Mouse (Mus musculus): ENCODE data around the gene Cd180.
A peak's percentile ranks its signal among the peaks of the same experiment; 100 is the strongest.
"Not testable (repeated sequence)": the region's sequence is repeated elsewhere in the genome, so short reads cannot be mapped to it uniquely, and the experiment has no call there.

Gene Cd180

DNA sequence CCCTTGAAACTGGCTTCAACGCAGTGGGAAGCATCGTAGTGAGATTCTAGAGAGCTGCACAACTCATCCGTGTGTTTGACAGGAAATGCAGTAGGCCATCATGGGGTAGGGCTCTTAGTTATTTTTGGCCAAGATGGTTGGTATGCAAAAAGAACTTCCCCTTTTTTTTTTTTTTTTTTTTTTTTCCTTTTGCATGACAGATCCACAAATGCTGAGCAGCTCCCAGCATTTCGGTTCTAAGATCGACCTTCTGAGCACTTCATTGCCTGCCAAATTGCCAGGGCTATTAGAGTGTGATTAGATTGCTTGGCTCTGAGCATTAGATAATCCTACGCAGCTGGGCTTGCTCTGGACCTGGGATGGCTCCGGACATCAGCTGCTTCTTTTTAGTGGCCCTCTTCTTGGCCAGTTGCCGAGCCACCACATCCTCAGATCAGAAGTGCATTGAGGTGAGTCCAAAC lies at the start of gene Cd180:
Gene Cd180 (plus strand): TSS at position 218 of the 461 bp plus-strand sequence.
- peak; percentile 91 for DNase-seq (ENCODE audit: low read depth, low spot score)

DNA sequence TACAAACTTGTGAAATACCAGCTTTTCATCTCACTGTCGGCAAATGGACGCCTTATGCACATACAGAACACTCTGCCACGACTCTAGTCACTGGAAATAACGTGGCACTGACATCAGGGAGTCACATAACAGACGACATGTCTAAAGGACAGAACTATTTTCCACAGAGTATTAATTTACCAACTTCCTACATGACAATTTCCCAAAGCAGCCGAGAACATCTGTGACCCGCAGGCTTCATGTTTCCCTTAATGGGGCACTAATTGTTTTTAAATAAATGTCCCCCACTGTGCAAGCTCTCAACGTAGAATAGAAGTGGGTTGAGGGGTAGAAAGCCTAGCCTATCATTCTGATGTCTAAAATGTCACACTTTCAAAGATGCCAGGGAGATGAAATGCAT lies 49.0 kb upstream of the Cd180 start:
- DNase-seq (ENCODE audit: low read depth, low spot score) = no peak

DNA sequence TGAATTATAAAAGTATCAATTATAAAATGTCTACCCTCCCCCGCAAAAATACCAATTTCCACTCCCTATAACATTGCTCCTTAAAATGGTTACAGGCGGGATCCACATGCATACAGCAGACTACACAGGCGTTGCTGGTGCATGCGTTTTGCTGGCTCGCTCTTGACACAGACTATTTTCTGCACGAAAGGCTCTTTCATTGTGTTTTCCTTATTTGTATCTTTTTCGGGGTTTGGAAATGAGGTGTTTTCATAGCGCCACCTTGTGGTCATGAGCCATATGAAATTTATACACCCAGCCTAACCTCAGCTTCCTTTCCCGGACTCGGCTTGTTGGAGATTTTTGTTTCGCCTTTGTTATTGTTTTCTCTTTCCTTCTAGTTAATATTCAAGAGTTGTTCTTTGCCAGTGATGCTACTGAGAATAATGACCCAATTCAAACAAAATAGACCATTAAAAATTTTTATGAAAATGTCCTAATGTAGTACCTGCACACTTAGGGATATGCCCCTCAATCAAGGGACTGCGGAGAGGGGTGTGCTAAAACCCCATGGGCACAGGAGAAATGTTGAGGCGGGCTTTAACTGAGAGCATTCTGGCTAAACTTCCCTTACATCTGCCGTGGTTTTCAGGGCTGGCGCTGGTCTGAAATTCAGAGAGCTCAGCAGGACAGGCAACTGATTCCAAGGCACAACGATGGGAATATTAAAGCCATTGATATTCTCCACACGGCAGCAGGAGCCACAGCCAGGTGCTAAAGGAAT lies 48.4 kb upstream of the Cd180 start:
- peak; percentile 71 for DNase-seq (ENCODE audit: low read depth, low spot score)

DNA sequence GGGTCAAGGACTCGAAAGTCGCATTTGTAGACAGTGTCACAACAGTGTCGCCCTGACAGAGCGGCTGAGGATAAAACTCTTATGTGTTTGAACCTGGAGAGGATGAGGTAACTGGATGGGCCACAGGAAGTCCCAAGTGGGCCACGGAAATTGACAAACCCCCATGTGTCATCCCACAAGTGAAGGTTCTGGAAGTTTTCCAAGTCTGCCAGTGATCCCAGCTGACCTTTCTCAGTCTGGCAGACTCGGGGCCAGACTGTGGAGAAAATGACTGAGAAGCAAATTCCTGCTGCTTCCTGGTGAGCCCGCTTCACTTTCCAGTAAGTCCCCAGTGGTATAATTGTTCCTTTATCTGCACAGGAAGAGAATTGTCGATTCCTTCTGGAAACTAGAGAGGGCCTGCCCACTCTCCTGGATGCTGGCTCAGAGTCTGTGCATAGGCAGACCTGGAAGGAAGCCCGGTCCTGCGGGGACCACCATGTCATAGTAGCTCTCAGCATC lies 47.0 kb upstream of the Cd180 start:
- DNase-seq (ENCODE audit: low read depth, low spot score) = no peak

DNA sequence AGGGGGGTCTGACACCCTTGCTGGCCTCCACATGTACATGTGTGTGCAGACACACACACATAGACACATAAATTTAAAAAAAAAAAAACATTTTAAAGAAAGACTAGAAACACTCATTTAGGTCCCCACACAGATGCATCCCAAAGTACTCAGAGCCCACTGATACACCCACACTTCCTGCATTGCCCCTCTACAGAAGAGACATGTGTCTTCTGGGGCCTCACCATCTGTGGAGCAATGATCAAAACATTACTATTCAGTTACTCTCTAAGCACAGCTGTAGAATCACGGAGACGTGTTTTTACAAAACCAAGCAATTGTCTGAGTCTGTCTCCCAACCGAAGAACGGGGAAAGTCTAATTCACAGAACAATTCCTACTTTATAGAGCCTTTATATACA lies 45.8 kb upstream of the Cd180 start:
- no peak for DNase-seq (ENCODE audit: low read depth, low spot score)

DNA sequence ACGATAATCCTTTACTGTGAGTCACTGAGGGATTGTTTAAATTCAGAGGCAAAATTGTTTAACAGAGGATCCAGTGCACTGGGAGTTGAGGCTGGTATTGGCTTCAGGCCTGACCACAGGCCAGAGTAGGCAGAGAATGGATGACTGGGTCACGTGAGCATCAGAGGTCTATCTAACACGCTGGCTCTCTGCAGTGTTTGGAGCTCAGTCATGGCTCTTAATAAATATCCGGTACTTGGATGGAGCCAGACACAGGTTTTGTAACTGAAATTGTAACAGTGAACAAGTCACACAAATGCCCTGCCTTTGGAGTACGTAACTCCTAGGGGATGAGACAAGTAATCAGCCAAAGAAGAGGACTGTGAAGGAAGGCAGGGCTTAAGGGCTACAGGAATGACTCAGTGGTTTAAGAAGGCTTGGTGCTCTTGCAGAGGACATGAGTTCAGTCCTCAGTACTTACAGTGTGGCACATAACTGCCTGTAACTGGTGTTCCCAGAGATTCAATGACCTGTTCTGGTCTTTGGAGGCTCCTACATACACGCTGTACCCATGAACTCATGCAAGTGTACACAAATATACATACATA lies 41.0 kb upstream of the Cd180 start:
- no peak for DNase-seq (ENCODE audit: low read depth, low spot score)

DNA sequence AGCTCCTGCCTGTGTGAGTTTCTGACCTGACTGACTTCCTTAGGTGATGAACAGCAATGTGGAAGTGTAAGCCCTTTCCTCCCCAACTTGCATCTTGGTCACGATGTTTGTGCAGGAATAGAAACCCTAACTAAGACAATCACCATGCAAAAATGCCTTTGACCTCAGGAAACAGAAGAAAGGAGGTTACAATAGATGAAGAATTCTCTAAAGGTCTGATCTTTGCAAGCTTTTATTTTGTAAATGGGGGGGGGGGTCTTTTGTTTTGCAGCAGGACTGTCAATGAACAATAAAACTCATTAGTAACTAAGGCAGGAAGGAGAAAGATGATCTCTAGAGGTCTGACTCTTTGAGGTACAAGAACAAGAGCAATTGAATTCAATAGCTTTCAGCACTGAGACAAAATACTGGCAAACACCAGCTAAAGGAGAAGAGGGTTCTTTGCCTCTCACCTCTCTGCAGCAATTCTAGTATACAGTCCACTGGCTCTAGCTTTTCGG lies 38.2 kb upstream of the Cd180 start:
- DNase-seq (ENCODE audit: low read depth, low spot score) = no peak

DNA sequence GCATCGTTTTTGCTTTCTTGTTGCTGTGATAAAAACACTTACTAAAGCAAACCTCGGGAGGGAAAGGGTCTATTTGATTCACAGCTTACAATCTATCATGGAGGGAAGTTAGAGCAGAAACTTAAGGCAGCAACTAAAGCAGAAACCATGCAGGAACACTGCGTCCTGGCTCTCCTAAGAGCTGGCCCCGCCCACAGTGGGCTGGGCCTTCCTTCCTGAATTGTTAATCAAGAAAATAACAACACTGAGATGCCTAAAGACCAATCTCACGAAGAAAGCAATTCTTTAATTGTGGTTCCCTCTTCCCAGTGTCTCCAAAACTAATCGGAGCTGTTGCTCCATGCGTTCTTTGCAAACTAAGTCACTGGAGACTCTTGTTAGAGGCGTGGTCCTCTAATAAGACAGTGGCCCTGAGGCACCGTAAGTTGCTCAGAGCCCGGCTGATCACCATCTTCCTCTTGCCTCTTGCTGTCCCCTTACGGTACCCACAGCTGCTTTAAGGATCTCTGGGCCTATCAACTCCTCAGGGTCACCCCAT lies 37.1 kb upstream of the Cd180 start:
- no peak for DNase-seq (ENCODE audit: low read depth, low spot score)

DNA sequence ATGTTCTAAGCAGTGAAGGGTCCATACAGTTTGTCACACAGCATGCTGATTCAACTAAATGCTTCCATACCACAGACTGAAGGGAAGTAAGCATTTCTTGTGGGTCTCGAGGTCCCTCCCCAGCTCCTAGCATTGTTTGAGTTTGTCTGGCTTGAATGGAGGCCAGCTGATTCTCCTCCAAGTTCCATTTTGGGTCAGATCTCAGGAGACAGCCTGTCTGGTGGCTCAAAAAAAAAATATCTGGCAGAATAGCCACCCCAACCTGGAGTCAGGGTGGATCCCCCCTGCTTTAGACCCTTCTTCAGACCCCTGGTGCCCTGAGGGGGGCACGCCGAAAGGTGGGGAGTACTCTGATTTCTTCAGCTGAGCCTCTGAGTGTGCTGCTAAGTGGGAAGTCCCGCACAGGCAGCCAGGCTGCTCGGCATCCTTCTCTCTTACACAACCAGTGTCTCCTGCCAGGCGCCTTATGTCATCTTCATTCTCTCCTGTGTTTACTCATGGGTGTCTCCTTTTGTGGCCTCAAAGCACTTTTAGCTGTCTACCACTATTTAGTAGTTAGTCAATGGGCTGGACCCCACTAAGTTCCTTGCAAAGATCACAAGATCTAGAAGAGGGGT lies 35.0 kb upstream of the Cd180 start:
- no peak for DNase-seq (ENCODE audit: low read depth, low spot score)

DNA sequence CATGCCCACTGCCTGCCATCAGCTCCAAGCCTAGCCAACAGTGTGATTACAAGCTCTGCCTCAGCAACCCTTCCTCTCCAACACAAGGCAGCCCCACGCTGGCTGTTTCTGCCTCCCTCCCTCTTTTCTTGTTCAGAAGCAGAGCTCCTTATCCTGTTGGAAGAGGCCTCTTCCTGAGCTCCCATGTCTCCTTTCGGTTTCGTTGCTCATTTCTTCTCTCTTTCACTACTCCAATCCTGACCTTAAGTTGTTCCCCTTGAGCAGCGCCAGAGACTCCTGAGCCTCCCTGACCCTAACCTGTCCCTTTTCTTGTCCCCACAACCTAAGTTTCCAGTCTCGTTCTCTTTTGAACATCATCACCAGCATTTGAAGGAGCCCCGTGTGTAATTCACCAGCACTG lies 29.3 kb upstream of the Cd180 start:
- peak; percentile 75 for DNase-seq (ENCODE audit: low read depth, low spot score)

DNA sequence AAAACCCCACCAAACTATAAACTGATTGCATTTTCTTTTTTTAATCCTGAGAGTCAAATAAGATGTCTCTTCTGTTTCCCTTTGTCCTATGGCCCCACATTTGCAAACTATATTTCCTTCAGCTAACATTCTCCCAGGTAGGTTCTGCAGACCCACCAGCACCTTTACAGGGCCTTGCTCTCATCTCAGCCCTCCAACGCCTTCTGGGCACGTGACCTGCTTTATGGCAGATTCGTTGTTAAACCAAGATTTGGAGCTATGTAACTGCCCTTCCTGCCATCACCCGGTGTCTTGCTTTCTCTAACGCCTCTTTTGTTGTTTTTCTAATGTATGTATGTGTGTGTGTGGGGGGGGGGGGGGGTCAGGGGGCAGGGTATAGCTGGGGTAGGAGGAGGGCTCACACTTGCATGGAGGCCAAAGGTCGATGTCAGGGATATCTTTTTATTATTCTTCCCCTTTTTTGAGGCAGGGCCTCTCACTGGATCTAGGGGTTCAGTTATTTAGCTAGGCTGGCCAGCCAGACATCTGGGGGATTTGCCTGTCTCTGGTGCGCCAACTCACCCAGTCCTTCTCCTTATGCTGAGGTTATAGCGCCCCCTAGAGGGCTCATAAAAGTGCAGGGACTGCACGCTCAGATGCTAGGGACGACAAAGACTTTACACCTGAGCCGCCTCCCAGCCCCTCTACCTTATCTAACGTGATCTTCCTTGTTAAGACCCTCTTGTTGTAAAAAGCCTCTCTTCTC lies 28.3 kb upstream of the Cd180 start:
- DNase-seq (ENCODE audit: low read depth, low spot score) = peak; percentile 88

DNA sequence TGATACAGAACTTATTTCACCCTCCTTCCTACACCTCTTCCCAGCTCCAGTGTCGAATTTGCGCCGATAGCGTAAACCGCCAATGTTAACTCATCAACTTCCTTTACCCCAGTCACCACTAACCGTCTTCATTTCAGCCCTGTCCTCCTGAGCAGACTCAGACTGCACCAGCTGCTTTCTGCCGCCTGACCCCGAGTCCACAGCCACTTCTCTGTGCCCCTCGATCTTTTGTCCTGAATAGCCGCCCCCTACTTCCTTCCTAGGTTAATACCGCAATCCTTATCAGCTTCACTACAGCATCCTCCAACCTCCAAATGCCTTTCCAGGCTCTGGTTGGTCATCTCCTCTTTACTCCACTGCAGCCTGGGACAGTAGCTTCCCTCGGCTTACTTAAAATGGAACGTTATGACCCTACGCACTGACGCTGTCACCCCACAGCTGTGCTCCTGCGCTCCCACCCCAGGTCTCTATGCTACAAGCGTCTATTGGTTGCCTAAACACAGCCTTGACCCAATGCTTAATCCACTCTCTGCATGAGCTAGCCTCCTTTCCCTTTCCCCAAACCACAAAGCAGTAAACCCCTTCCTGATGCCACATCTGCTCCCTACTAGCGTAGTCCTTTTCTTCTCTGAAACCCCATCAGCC lies 27.6 kb upstream of the Cd180 start:
- no peak for DNase-seq (ENCODE audit: low read depth, low spot score)

DNA sequence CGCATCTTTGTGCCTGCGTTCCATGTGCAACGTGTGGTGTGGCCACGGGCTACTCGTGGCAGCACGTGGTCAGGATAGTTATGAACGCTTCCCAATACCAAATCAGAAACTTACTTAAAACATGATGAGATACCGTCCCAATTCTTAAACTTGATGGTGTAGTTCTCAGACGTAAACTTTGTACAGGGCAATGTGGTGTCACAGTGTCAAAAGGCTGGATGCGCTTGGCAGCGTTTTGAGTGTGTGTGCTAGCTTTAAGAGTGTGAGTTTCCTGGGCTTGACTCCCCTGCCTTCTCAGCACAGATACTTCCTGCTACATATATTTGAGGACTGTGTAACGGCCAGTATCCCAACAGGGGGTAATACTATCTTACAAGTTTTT lies 27.1 kb upstream of the Cd180 start:
- DNase-seq (ENCODE audit: low read depth, low spot score) = peak; percentile 50

DNA sequence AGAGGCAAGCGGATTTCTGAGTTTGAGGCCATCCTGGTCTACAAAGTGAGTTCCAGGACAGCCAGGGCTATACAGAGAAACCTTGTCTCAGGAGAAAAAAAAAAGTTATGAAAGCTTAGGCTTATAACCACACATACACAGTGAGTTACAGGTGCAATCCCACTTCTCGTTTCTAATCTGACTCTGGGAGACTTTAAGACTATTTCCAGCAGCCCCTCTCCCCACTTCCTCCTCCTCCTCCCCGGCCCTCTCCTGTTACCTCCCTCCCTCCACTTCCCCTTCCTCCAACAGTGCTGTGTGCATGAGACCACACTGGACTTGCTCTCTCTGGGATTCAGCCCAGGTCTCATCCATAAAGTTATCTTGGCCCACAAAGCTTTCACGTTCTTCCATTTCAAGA lies 26.6 kb upstream of the Cd180 start:
- DNase-seq (ENCODE audit: low read depth, low spot score) = peak; percentile 74

DNA sequence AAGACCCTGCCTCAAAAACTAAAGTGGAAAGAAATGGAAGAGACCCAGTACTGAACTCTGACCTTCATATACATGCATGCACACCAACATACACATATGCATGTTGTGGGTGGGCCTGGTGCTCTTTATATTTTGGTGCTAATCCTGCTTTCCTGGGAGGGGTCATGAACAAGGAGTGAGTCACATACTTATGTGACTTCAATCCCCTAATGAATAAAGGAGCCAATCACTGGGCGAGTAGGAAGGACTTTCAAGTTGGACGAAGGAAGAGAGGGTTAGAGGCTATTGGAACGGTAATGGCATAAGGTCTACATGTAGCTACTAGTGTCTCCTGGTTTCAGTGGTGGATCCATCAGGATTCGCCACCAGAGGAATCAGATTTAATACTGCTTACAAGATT lies 26.0 kb upstream of the Cd180 start:
- no peak for DNase-seq (ENCODE audit: low read depth, low spot score)

DNA sequence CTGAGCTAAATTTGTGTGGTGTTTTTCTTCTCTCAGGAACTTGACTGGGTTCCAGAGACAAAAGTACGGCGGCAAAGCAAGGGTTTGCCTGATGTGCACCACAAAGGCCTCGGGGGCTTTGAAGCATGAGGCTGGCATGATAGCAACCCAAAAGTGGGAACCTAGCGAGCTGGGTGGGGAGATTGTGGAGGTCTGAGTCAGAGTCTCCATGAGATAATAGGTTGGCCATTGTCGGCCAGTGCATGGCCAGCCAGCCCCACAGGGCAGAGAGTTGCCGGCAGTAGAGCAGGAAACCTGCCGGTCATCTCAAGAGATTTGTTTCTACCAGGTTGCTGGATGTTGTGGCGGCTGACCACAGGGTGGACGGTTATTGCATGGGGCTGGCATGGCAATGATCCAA lies 25.5 kb upstream of the Cd180 start:
- DNase-seq (ENCODE audit: low read depth, low spot score) = no peak

DNA sequence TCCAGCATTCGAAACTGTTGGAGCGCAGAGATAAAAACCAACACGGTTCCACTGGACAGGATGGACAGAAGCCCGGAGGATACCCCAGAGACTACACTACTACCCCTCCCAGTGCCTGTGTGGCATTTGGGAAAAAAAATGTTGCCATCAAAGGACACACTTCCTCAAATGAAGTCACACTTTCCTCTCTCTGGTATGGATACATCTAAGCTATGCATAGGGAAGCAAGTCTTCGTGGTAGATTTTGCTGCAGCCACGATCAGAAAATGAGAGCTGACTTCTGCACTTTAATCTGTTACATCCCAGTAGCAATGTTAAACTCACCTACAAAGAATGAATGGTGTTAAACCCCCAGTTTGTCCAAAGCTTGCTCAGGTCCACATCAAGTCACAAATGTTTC lies 24.4 kb upstream of the Cd180 start:
- DNase-seq (ENCODE audit: low read depth, low spot score) = no peak

DNA sequence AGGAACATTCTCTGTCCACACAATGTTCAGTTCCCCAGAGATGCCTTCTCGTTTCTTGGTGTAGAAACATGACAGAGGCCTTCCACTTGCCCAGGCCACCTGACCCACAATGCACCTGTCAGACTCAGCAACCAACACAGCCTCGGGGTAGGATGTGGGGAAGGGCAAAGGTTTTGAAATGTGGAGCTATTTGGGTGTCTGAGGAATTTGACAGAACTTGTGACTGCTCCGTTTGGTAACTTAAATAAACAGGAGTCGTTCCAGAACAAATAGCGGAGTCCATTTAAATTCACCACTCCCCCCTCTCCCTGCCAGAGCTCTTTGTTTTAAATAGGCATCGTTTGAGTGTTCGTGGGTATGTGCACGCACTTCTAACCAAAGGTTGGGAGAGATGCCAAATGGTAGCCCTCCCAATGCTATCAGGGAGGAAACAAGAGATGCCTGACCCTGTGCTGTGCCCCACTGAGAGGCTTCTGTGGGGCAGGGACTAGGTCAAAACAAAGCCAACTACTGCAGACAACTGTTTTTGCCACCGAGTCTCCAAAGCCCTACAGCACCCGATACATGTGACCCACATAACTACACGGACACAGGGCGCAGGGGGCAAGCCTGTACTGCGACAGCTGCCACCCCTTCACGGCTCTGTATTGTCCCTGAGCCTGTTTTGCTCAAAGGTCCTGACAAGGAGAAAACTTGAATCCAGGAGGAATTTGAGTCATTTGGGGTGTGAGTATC lies 23.7 kb upstream of the Cd180 start:
- DNase-seq (ENCODE audit: low read depth, low spot score) = no peak

DNA sequence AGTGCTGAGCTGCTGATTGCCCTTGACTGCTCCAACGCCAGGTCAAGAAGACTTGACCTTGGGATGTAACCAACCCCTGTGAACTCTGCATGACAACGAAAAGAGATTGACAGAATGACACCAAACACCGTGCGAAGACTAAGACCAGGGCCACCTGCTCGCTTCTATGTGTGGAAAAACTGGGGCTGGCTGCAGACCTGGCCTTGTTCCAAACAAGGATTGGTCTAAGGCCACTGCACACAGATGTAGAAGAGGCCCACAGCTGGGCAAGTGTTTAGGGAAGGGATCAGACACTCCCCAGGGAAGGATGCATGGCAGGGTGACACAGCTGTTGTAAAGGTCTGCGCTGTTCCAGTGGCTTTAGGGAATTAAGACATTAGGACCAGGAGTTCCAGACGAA lies 22.9 kb upstream of the Cd180 start:
- no peak for DNase-seq (ENCODE audit: low read depth, low spot score)

DNA sequence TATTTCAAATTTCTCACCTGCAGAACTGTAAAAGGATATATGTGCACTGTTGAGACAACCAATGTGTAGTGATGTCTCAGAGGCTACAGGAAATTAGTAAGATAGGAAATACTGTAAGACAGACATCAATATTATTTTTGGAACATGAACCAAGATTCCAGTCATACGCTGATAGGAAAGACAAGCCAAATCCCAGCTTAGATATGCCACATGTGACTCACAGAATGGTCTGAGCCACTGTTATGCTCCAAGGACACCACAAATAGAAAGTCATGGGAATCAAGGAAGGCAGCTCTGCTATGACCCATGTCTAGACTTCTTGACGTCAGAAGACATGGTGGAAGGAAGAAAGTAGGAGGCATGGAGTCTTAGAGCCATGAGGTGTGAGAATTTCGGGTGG lies 19.3 kb upstream of the Cd180 start:
- no peak for DNase-seq (ENCODE audit: low read depth, low spot score)

DNA sequence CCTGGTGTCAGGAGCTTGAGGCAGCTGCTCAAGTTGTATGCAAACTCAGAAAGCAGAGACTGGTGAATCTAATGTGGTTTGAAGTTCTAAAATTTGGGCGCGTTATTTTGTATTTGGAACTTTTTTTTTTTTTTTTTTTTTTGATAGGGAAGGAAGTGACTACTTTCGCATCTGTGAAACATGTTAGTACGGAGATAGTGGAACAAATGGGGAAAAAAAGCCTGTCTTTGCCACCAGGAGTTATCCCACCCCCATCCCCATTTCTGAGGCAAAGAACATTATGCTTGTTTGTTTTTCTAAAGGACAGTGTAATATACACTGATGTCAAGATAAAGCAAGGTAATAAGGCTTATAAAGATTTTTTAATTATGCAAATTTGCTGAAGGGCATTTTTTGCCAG lies 15.8 kb upstream of the Cd180 start:
- not testable (repeated sequence) for DNase-seq (ENCODE audit: low read depth, low spot score)

All from A20 (cell line).